Mouse (Mus musculus) liver, embryonic 12.5 days (tissue): ENCODE results near the gene Mpo. TPM values are rescaled to one million over a fixed set of nuclear protein-coding genes. Genes with fewer than 3 reads are reported as not detected.

Source experiments
- ATAC-seq: fragments of 200-750 bp; cut with Nextera tagmentation; 2 replicates; pipeline ENCODE4 v1.8.0; 2017; ENCODE audit warnings: moderate number of reproducible peaks, mild to moderate bottlenecking, moderate library complexity
- H3K27ac ChIP-seq: fragments of 300-500 bp; sonication (generic); 2 replicates; pipeline ENCODE4 v1.5.1; 2016; ENCODE audit warnings: mild to moderate bottlenecking
- H3K27me3 ChIP-seq: fragments of 300-500 bp; sonication (generic); replicated peaks from 2 replicates; pipeline ENCODE4 v1.6.1; 2016; ENCODE audit warnings: mild to moderate bottlenecking, moderate library complexity
- H3K36me3 ChIP-seq: fragments of 300-500 bp; sonication (generic); 2 replicates; pipeline ENCODE4 v1.6.1; 2016; ENCODE audit warnings: mild to moderate bottlenecking, moderate library complexity
- H3K4me1 ChIP-seq: fragments of 300-500 bp; sonication (generic); 2 replicates; pipeline ENCODE4 v1.6.1; 2016
- H3K4me2 ChIP-seq: fragments of 300-500 bp; sonication (generic); 2 replicates; pipeline ENCODE4 v1.6.1; 2016; ENCODE audit warnings: mild to moderate bottlenecking, moderate library complexity
- H3K4me3 ChIP-seq: fragments of 300-500 bp; sonication (generic); 2 replicates; pipeline ENCODE4 v1.5.1; 2016; ENCODE audit warnings: mild to moderate bottlenecking, moderate library complexity
- H3K9ac ChIP-seq: fragments of 300-500 bp; sonication (generic); 2 replicates; pipeline ENCODE4 v1.6.1; 2016; ENCODE audit warnings: mild to moderate bottlenecking, moderate library complexity
- H3K9me3 ChIP-seq: fragments of 300-500 bp; sonication (generic); replicated peaks from 2 replicates; pipeline ENCODE4 v1.6.1; 2016; ENCODE audit warnings: mild to moderate bottlenecking, moderate library complexity
- WGBS: fragments of 180-500 bp; shearing (Covaris S2); methylation state at CpG from one replicate; pipeline ENCODE4 v1.1.7; 2016; ENCODE audit not compliant: insufficient replicate concordance; 5-methylcytosine and 5-hydroxymethylcytosine counted together
- polyA plus RNA-seq: library from polyadenylated mRNA; unstranded; fragments of >200 nt; fragmentation: Nextera tagmentation; extraction: Ambion mirVana; gene quantifications from 2 replicates; pipeline ENCODE4 v1.2.1, GENCODE M21; 2016

The Mpo gene
- polyA plus RNA-seq, 1 experiment from 2014 or later = 209 TPM

DNA sequence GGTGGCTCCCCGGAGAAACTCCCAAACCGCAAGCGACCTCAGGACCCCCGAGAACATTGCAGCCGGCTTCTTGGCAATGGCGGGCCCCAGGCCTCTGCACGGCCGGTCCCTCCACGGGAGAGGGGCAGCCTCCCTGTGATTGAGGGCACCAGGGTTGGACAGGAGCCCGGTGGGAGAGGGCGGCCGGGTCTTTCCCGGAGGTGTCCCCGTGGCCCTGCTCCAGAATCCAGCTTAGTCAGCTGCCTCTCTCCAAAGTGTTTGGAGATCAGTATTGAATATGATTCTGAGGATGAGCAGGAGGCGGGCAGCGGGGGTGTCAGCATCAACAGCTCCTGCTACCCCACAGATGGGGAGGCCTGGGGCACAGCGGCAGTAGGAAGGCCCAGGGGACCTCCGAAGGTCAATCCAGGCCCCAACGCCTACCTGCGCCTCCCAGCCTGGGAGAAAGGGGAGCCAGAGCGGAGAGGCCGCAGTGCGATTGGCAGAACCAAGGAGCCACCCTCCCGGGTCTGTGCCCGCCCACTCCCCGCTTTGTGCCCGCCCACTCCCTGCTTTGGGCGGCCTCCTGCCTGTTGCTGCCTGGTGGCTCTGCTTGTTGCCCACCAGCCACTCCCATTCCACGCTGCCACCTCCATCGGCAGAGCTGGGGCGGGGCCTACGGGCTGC is 15.1 kb upstream of the Mpo start:
- Histone ChIP-seq H3K4me3 (peak overlapping the region; percentile 32), H3K9me3 (no peaks in the 10 kb centered on the region), H3K4me2 (peak overlapping the region; percentile 67), H3K9ac (peak overlapping the region; percentile 17; the same call in 1 of the 2 replicates), H3K36me3 (0 out of 2 replicates have a peak, but pooled peaks cover 4% of the 10 kb centered on the region), H3K27me3 (peaks cover 27% of the 10 kb centered on the region; the same call in 1 of the 2 replicates), H3K27ac (no peak overlapping the region), H3K4me1 (peaks cover 18% of the 10 kb centered on the region)
- peak; percentile 62; the same call in 1 of the 2 replicates for ATAC-seq
- 33% methylated on average over 32 of the region's 32 CpGs for WGBS

- peaks cover 27% of the 10 kb centered on the region; the same call in 1 of the 2 replicates for H3K27me3 ChIP-seq
- H3K4me2 ChIP-seq = peak overlapping the region; percentile 67
- no peaks in the 10 kb centered on the region for H3K9me3 ChIP-seq
- no peak overlapping the region for H3K27ac ChIP-seq
- H3K9ac ChIP-seq = peak overlapping the region; percentile 17; the same call in 1 of the 2 replicates
- 0 out of 2 replicates have a peak, but pooled peaks cover 4% of the 10 kb centered on the region for H3K36me3 ChIP-seq
- 62% methylated on average over 12 of the region's 12 CpGs for WGBS
- peak; percentile 13; the same call in 1 of the 2 replicates for ATAC-seq
- peaks cover 23% of the 10 kb centered on the region for H3K4me1 ChIP-seq
- H3K4me3 ChIP-seq = peak overlapping the region; percentile 32; the same call in 1 of the 2 replicates
These were observed 14.5 kb upstream of the Mpo start for GRCm38 (mm10) chr11:87778915-87779314.

DNA sequence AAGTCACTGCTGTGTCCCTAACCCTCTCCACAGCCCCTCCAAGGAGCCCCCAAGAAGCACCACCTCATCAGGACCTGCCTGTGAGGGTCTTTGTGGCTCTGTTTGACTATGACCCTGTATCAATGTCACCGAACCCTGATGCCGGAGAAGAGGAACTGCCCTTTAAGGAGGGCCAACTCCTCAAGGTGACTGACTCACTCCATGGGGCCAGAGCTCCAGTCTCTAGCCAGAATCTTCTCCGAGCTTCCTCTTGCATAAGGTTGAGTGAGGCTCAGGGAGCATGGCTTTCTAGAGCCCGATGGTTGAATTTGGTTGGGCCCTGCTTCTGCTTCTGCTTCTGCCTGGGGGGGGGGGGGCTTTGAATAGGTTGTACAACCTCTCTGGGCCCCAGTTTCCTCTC is 14.0 kb upstream of the Mpo start:
- WGBS = 51% methylated on average over 4 of the region's 4 CpGs
- no peak overlapping the region for H3K27ac ChIP-seq
- H3K9me3 ChIP-seq = no peaks in the 10 kb centered on the region
- ATAC-seq = no peak
- no peak overlapping the region for H3K9ac ChIP-seq
- peaks cover 27% of the 10 kb centered on the region; the same call in 1 of the 2 replicates for H3K27me3 ChIP-seq
- H3K4me2 ChIP-seq = no peak overlapping the region
- H3K36me3 ChIP-seq = 0 out of 2 replicates have a peak, but pooled peaks cover 4% of the 10 kb centered on the region
- H3K4me1 ChIP-seq = peaks cover 25% of the 10 kb centered on the region
- no peak overlapping the region for H3K4me3 ChIP-seq

DNA sequence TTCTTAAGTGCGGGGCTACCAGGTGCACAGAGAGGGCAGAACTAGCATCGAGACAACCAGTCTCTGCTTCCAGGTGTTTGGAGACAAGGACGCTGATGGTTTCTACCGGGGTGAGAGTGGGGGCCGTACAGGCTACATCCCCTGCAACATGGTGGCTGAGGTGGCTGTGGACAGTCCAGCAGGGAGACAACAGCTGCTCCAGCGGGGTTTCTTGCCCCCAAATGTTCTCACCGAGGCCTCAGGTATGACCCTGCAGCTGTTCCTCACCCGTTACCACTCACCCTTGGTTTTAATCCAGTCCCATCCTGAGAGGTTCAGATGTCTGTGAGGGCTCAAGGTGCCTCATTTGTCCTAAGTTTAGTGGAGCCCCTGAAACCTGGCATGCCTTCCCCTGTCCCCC is 13.3 kb upstream of the Mpo start:
- Histone ChIP-seq H3K9me3 (no peaks in the 10 kb centered on the region), H3K4me3 (no peak overlapping the region), H3K4me1 (peaks cover 25% of the 10 kb centered on the region), H3K36me3 (0 out of 2 replicates have a peak, but pooled peaks cover 4% of the 10 kb centered on the region), H3K9ac (no peak overlapping the region), H3K27ac (no peak overlapping the region), H3K4me2 (no peak overlapping the region), H3K27me3 (peaks cover 27% of the 10 kb centered on the region; the same call in 1 of the 2 replicates)
- no peak for ATAC-seq
- 80% methylated on average over 8 of the region's 8 CpGs for WGBS

DNA sequence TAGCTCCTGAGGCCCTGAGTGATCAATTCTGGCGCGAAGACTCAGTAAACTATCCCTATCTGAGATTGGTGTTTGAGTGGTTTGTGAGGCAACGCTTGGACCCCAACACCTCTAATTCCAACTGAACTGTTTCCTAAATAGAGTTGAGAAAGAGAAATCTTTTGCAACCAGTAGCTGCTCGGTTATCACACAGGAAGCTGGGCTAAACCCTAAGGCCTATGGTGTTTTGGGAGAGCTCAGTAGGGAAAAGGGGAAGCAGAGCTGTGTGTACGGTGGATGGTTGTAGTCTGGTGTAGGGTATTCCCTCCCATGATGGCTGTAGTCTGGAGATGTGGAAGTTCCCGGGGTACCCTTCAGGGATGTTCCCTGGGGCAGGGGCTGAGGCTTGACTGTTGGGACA is 3.3 kb upstream of the Mpo start:
- Histone ChIP-seq H3K4me2 (no peak overlapping the region), H3K27ac (no peak overlapping the region), H3K27me3 (0 out of 2 replicates have a peak, but pooled peaks cover 10% of the 10 kb centered on the region), H3K9ac (no peak overlapping the region), H3K9me3 (no peaks in the 10 kb centered on the region), H3K36me3 (no peaks in the 10 kb centered on the region), H3K4me3 (no peak overlapping the region), H3K4me1 (no peaks in the 10 kb centered on the region; the same call in 1 of the 2 replicates)
- no peak for ATAC-seq
- 24% methylated on average over 6 of the region's 6 CpGs for WGBS

GRCm38 (mm10) chr11:87801711-87802275 is 8.4 kb downstream of the Mpo start:
- Histone ChIP-seq H3K4me1 (no peaks in the 10 kb centered on the region), H3K27ac (no peak overlapping the region), H3K9ac (no peak overlapping the region), H3K36me3 (no peaks in the 10 kb centered on the region), H3K9me3 (no peaks in the 10 kb centered on the region), H3K4me3 (no peak overlapping the region), H3K4me2 (no peak overlapping the region), H3K27me3 (peaks cover 6% of the 10 kb centered on the region; the same call in 1 of the 2 replicates)
- no peak for ATAC-seq
- WGBS = 70% methylated on average over 22 of the region's 22 CpGs

GRCm38 (mm10) chr11:87802621-87803020 is 9.2 kb downstream of the Mpo start:
- Histone ChIP-seq H3K27ac (no peak overlapping the region), H3K9me3 (no peaks in the 10 kb centered on the region), H3K36me3 (no peaks in the 10 kb centered on the region), H3K9ac (no peak overlapping the region), H3K4me1 (no peaks in the 10 kb centered on the region), H3K4me2 (no peak overlapping the region), H3K27me3 (no peaks in the 10 kb centered on the region), H3K4me3 (no peak overlapping the region)
- ATAC-seq = no peak
- WGBS = 57% methylated on average over 14 of the region's 14 CpGs

GRCm38 (mm10) chr11:87805448-87805847 is 12.1 kb downstream of the Mpo start:
- 46% methylated on average over 1 of the region's 1 CpGs for WGBS
- Histone ChIP-seq H3K9me3 (no peaks in the 10 kb centered on the region), H3K36me3 (no peaks in the 10 kb centered on the region), H3K4me3 (no peak overlapping the region), H3K27ac (no peak overlapping the region), H3K4me1 (no peaks in the 10 kb centered on the region), H3K27me3 (no peaks in the 10 kb centered on the region; the same call in 1 of the 2 replicates), H3K4me2 (no peak overlapping the region), H3K9ac (no peak overlapping the region)
- no peak for ATAC-seq

- no peak overlapping the region for H3K27ac ChIP-seq
- no peak overlapping the region for H3K9ac ChIP-seq
- H3K4me1 ChIP-seq = no peaks in the 10 kb centered on the region
- no peaks in the 10 kb centered on the region; the same call in 1 of the 2 replicates for H3K27me3 ChIP-seq
- no peaks in the 10 kb centered on the region for H3K36me3 ChIP-seq
- H3K9me3 ChIP-seq = no peaks in the 10 kb centered on the region
- WGBS = 63% methylated on average over 6 of the region's 6 CpGs
- H3K4me2 ChIP-seq = no peak overlapping the region
- no peak for ATAC-seq
- no peak overlapping the region for H3K4me3 ChIP-seq
These were observed 14.1 kb downstream of the Mpo start for GRCm38 (mm10) chr11:87807433-87807832.

- ATAC-seq = no peak
- no peak overlapping the region for H3K9ac ChIP-seq
- no peaks in the 10 kb centered on the region for H3K9me3 ChIP-seq
- no peak overlapping the region for H3K4me2 ChIP-seq
- H3K4me3 ChIP-seq = no peak overlapping the region
- WGBS = 19% methylated on average over 7 of the region's 7 CpGs
- H3K36me3 ChIP-seq = no peaks in the 10 kb centered on the region
- H3K4me1 ChIP-seq = no peaks in the 10 kb centered on the region
- no peak overlapping the region for H3K27ac ChIP-seq
- no peaks in the 10 kb centered on the region; the same call in 1 of the 2 replicates for H3K27me3 ChIP-seq
These were observed 14.9 kb downstream of the Mpo start for GRCm38 (mm10) chr11:87808236-87808635.

- Histone ChIP-seq H3K27me3 (peaks cover 10% of the 10 kb centered on the region), H3K4me3 (no peak overlapping the region), H3K36me3 (no peaks in the 10 kb centered on the region), H3K9ac (no peak overlapping the region), H3K4me1 (no peaks in the 10 kb centered on the region), H3K27ac (no peak overlapping the region), H3K4me2 (no peak overlapping the region), H3K9me3 (no peaks in the 10 kb centered on the region)
- ATAC-seq = no peak
- WGBS = 34% methylated on average over 4 of the region's 4 CpGs
These were observed 18.0 kb downstream of the Mpo start for GRCm38 (mm10) chr11:87811396-87811795.

DNA sequence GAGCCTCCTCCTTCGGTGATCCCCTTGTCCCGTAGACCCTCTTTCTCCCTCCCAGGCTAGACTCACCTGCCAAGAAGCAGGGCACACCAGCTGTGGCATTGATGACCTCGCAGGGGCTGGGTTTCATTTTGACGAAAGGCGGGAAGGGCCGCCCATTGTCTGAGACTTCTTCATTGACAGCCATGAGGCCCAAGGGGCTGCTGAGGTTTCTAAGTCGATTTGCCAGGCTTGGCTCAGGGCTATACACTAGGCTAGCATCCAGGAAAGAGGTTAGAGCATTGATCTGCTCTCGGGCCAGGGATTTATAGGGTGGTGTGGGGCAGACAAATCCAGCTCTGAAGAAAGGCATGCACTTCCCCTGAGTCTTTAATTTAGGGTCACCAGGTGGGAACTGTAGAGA is 21.4 kb downstream of the Mpo start:
- Histone ChIP-seq H3K27ac (no peak overlapping the region), H3K4me3 (no peak overlapping the region), H3K27me3 (peaks cover 30% of the 10 kb centered on the region), H3K36me3 (no peaks in the 10 kb centered on the region), H3K9ac (no peak overlapping the region), H3K4me1 (peaks cover 4% of the 10 kb centered on the region; the same call in 1 of the 2 replicates), H3K4me2 (no peak overlapping the region), H3K9me3 (no peaks in the 10 kb centered on the region)
- no peak for ATAC-seq
- WGBS = 65% methylated on average over 8 of the region's 8 CpGs
